Mouse (Mus musculus): ENCODE results near the gene Ecel1. TPM values are rescaled to one million over a fixed set of nuclear protein-coding genes. Genes with fewer than 3 reads are reported as not detected.

The Ecel1 gene
- polyA plus RNA-seq, 1 experiment from 2014 or later: 5.7 TPM

- Histone ChIP-seq H3K4me2 (ENCODE audit: low read depth, low read length) (no peak within 1 kb of the TSS), H3K27ac (ENCODE audit: low read length) (no peak within 1 kb of the TSS), H3K4me3 (replicated peaks; ENCODE audit: low read length) (no peak within 1 kb of the TSS), H3K27me3 (ENCODE audit: control insufficient read depth, insufficient read depth, low read length) (peaks cover 29% of the 10 kb centered on the region), H3K36me3 (ENCODE audit: control insufficient read depth, insufficient read depth, low read length) (no peaks in the 10 kb centered on the region), H3K9ac (ENCODE audit: low read length) (no peak within 1 kb of the TSS), H3K4me1 (ENCODE audit: control insufficient read depth, insufficient read depth, low read length) (no peaks in the 10 kb centered on the region), H3K9me3 (replicated peaks; ENCODE audit: control insufficient read depth, low read length) (no peaks in the 10 kb centered on the region)
- ATAC-seq (ENCODE audit: insufficient read depth, low FRiP score): no peak
- whole genome bisulfite sequencing: 68% methylated on average over 6 of the region's 6 CpGs
Measured at GRCm38 (mm10) chr1:87124673-87125072, 31.6 kb downstream of the Ecel1 start, which contains the start of gene Akp3. Gene Akp3, plus strand, starts transcription at chr1:87124973.

DNA sequence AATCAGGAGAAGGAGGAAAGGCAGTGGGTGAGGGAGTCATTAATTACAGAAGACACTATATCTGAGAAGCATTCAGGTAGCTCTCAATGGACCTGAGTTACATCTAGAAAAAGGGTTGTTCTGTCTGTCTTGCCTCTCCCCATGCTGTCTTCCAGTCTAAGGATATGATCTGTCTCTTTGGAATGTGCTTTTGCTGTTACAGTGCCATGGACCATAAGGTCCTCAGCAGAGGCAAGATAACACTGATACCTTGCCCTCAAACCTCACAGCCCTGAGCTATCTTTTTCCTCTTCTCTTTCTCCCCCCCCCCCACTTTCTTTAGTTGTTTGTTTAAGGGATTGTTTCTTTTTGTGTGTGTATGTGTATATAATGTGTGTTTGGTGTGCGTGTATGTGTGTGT, 41.5 kb downstream of the Ecel1 start:
- H3K9me3 ChIP-seq (replicated peaks; ENCODE audit: control insufficient read depth, low read length): no peaks in the 10 kb centered on the region
- no peak overlapping the region for H3K4me3 ChIP-seq (replicated peaks; ENCODE audit: low read length)
- H3K9ac ChIP-seq (ENCODE audit: low read length): no peak overlapping the region
- no peak overlapping the region for H3K27ac ChIP-seq (ENCODE audit: low read length)
- H3K4me2 ChIP-seq (ENCODE audit: low read depth, low read length): no peak overlapping the region
- H3K27me3 ChIP-seq (ENCODE audit: control insufficient read depth, insufficient read depth, low read length): no peaks in the 10 kb centered on the region
- no peaks in the 10 kb centered on the region for H3K36me3 ChIP-seq (ENCODE audit: control insufficient read depth, insufficient read depth, low read length)
- WGBS: 64% methylated on average over 1 of the region's 1 CpGs
- no peaks in the 10 kb centered on the region for H3K4me1 ChIP-seq (ENCODE audit: control insufficient read depth, insufficient read depth, low read length)
- ATAC-seq (ENCODE audit: insufficient read depth, low FRiP score): no peak

DNA sequence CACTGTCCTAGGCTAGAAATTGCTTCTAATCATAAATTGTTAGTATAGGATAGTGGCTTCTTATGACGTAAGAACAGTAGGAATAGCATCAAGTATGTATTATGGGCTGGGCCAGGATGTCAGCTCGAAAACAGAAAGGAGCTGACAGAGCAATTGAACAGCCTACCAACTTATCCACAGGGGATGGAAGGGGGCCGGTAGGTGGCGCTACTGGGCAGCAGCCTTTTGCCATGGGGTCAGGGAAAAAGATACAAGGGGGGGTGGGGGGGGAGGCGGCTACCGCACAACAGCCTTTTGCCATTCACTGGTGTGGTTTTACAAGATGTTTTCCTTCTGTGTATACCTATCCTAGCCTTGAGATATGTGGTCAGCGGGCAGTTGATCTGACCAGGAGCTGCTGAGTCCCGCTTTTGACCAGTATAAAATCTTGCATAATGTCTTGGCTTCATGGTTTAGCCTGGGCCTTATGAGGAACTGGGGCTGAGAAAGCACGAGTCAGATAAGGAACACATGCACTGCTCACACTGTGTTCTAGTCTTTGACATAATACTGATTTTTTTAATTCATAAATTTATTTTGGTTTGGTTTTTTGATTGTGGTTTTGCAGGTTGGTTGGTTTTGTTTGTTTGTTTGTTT, 44.5 kb downstream of the Ecel1 start:
- H3K27ac ChIP-seq (ENCODE audit: low read length): no peak overlapping the region
- no peaks in the 10 kb centered on the region for H3K36me3 ChIP-seq (ENCODE audit: control insufficient read depth, insufficient read depth, low read length)
- H3K9me3 ChIP-seq (replicated peaks; ENCODE audit: control insufficient read depth, low read length): no peaks in the 10 kb centered on the region
- no peak overlapping the region for H3K4me3 ChIP-seq (replicated peaks; ENCODE audit: low read length)
- no peaks in the 10 kb centered on the region for H3K4me1 ChIP-seq (ENCODE audit: control insufficient read depth, insufficient read depth, low read length)
- H3K27me3 ChIP-seq (ENCODE audit: control insufficient read depth, insufficient read depth, low read length): no peaks in the 10 kb centered on the region
- no peak overlapping the region for H3K4me2 ChIP-seq (ENCODE audit: low read depth, low read length)
- ATAC-seq (ENCODE audit: insufficient read depth, low FRiP score): no peak
- 48% methylated on average over 9 of the region's 9 CpGs for WGBS
- H3K9ac ChIP-seq (ENCODE audit: low read length): no peak overlapping the region

GRCm38 (mm10) chr1:87108564-87108963, 47.8 kb downstream of the Ecel1 start:
- H3K4me2 ChIP-seq (ENCODE audit: low read depth, low read length): no peak overlapping the region
- H3K27ac ChIP-seq (ENCODE audit: low read length): no peak overlapping the region
- no peaks in the 10 kb centered on the region for H3K27me3 ChIP-seq (ENCODE audit: control insufficient read depth, insufficient read depth, low read length)
- no peaks in the 10 kb centered on the region for H3K36me3 ChIP-seq (ENCODE audit: control insufficient read depth, insufficient read depth, low read length)
- ATAC-seq (ENCODE audit: insufficient read depth, low FRiP score): no peak
- no peak overlapping the region for H3K9ac ChIP-seq (ENCODE audit: low read length)
- H3K9me3 ChIP-seq (replicated peaks; ENCODE audit: control insufficient read depth, low read length): no peaks in the 10 kb centered on the region
- no peak overlapping the region for H3K4me3 ChIP-seq (replicated peaks; ENCODE audit: low read length)
- WGBS: 87% methylated on average over 4 of the region's 4 CpGs
- no peaks in the 10 kb centered on the region for H3K4me1 ChIP-seq (ENCODE audit: control insufficient read depth, insufficient read depth, low read length)

GRCm38 (mm10) chr1:87106536-87106935, 49.8 kb downstream of the Ecel1 start:
- H3K27ac ChIP-seq (ENCODE audit: low read length): no peak overlapping the region

GRCm38 (mm10) chr1:87103936-87104335, 52.4 kb downstream of the Ecel1 start:
- Histone ChIP-seq H3K9me3 (replicated peaks; ENCODE audit: control insufficient read depth, low read length) (no peaks in the 10 kb centered on the region), H3K36me3 (ENCODE audit: control insufficient read depth, insufficient read depth, low read length) (no peaks in the 10 kb centered on the region), H3K9ac (ENCODE audit: low read length) (no peak overlapping the region), H3K27me3 (ENCODE audit: control insufficient read depth, insufficient read depth, low read length) (no peaks in the 10 kb centered on the region), H3K4me3 (replicated peaks; ENCODE audit: low read length) (no peak overlapping the region), H3K27ac (ENCODE audit: low read length) (no peak overlapping the region), H3K4me1 (ENCODE audit: control insufficient read depth, insufficient read depth, low read length) (no peaks in the 10 kb centered on the region), H3K4me2 (ENCODE audit: low read depth, low read length) (no peak overlapping the region)
- 85% methylated on average over 1 of the region's 1 CpGs for WGBS
- ATAC-seq (ENCODE audit: insufficient read depth, low FRiP score): no peak

More at GRCm38 (mm10) chr1:87106536-87106935, 49.8 kb downstream of the Ecel1 start:
- H3K4me3 ChIP-seq (replicated peaks; ENCODE audit: low read length): no peak overlapping the region
- H3K36me3 ChIP-seq (ENCODE audit: control insufficient read depth, insufficient read depth, low read length): no peaks in the 10 kb centered on the region
- H3K27me3 ChIP-seq (ENCODE audit: control insufficient read depth, insufficient read depth, low read length): no peaks in the 10 kb centered on the region
- H3K4me2 ChIP-seq (ENCODE audit: low read depth, low read length): no peak overlapping the region
- WGBS: 74% methylated on average over 8 of the region's 8 CpGs
- H3K4me1 ChIP-seq (ENCODE audit: control insufficient read depth, insufficient read depth, low read length): no peaks in the 10 kb centered on the region
- H3K9me3 ChIP-seq (replicated peaks; ENCODE audit: control insufficient read depth, low read length): no peaks in the 10 kb centered on the region
- no peak for ATAC-seq (ENCODE audit: insufficient read depth, low FRiP score)
- no peak overlapping the region for H3K9ac ChIP-seq (ENCODE audit: low read length)

GRCm38 (mm10) chr1:87102114-87102513, 54.2 kb downstream of the Ecel1 start:
- WGBS: 63% methylated on average over 3 of the region's 3 CpGs
- Histone ChIP-seq H3K9me3 (replicated peaks; ENCODE audit: control insufficient read depth, low read length) (no peaks in the 10 kb centered on the region), H3K4me1 (ENCODE audit: control insufficient read depth, insufficient read depth, low read length) (no peaks in the 10 kb centered on the region), H3K36me3 (ENCODE audit: control insufficient read depth, insufficient read depth, low read length) (no peaks in the 10 kb centered on the region), H3K27me3 (ENCODE audit: control insufficient read depth, insufficient read depth, low read length) (no peaks in the 10 kb centered on the region), H3K4me3 (replicated peaks; ENCODE audit: low read length) (no peak overlapping the region), H3K27ac (ENCODE audit: low read length) (no peak overlapping the region), H3K9ac (ENCODE audit: low read length) (no peak overlapping the region), H3K4me2 (ENCODE audit: low read depth, low read length) (no peak overlapping the region)
- peak; percentile 23; the same call in 1 of the 2 replicates for ATAC-seq (ENCODE audit: insufficient read depth, low FRiP score)

- H3K9me3 ChIP-seq (replicated peaks; ENCODE audit: control insufficient read depth, low read length): no peaks in the 10 kb centered on the region
- no peak within 1 kb of the TSS for H3K4me3 ChIP-seq (replicated peaks; ENCODE audit: low read length)
- no peaks in the 10 kb centered on the region for H3K36me3 ChIP-seq (ENCODE audit: control insufficient read depth, insufficient read depth, low read length)
- no peak within 1 kb of the TSS for H3K27ac ChIP-seq (ENCODE audit: low read length)
- H3K4me1 ChIP-seq (ENCODE audit: control insufficient read depth, insufficient read depth, low read length): no peaks in the 10 kb centered on the region
- H3K9ac ChIP-seq (ENCODE audit: low read length): no peak within 1 kb of the TSS
- no peak within 1 kb of the TSS for H3K4me2 ChIP-seq (ENCODE audit: low read depth, low read length)
- peak; percentile 30; the same call in 1 of the 2 replicates for ATAC-seq (ENCODE audit: insufficient read depth, low FRiP score)
- 100% methylated on average over 1 of the region's 1 CpGs for WGBS
- no peaks in the 10 kb centered on the region for H3K27me3 ChIP-seq (ENCODE audit: control insufficient read depth, insufficient read depth, low read length)
Measured at GRCm38 (mm10) chr1:87101411-87101810, 54.9 kb downstream of the Ecel1 start, which contains the start of gene Alpi. Gene Alpi, minus strand, starts transcription at chr1:87101606.

DNA sequence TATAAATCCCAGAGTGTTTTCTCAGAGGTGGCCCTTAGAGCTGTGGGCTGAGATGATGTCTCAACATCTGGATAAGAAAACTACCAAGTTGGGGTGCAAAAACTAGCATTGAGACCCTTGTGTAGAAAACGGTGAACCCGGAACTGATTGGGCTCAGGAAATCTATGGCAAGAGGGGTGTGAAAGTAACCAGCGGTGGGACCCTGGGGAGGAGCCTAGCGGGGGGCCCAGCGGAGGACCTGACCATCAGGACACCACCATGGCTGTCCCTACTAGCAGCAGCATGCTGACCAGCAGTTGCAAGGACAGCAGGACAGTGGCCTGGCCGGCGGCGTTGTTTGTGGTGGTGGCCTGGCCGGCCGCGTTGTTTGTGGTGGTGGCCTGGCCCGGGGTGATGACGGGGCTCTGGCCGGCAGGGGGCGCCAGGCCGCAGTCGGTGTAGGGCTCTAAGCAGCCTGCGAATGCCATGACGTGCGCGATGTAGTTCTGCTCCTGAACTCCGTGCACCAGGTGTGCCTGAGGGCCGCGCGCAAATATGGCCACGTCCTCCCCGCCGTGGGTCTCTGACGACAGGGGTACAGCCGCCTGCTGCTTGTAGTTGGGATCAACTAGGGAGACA, 57.9 kb downstream of the Ecel1 start:
- ATAC-seq (ENCODE audit: insufficient read depth, low FRiP score): peak; percentile 30; the same call in 1 of the 2 replicates
- Histone ChIP-seq H3K36me3 (ENCODE audit: control insufficient read depth, insufficient read depth, low read length) (no peaks in the 10 kb centered on the region), H3K4me1 (ENCODE audit: control insufficient read depth, insufficient read depth, low read length) (no peaks in the 10 kb centered on the region), H3K4me3 (replicated peaks; ENCODE audit: low read length) (no peak overlapping the region), H3K27ac (ENCODE audit: low read length) (no peak overlapping the region), H3K4me2 (ENCODE audit: low read depth, low read length) (peak overlapping the region; percentile 34; the same call in 1 of the 2 replicates), H3K9me3 (replicated peaks; ENCODE audit: control insufficient read depth, low read length) (no peaks in the 10 kb centered on the region), H3K9ac (ENCODE audit: low read length) (no peak overlapping the region), H3K27me3 (ENCODE audit: control insufficient read depth, insufficient read depth, low read length) (no peaks in the 10 kb centered on the region)
- whole genome bisulfite sequencing: 14% methylated on average over 30 of the region's 30 CpGs

Data from stomach, embryonic 16.5 days (tissue).